Mouse (Mus musculus) forebrain, postnatal 0 days (tissue): ENCODE results near the gene Golm1. TPM values are rescaled to one million over a fixed set of nuclear protein-coding genes. Genes with fewer than 3 reads are reported as not detected.

Experiments used
- ATAC-seq: fragments of 200-750 bp; cut with Nextera tagmentation; 2 replicates; pipeline ENCODE4 v1.8.0; 2017; ENCODE audit warnings: mild to moderate bottlenecking, moderate library complexity
- DNase-seq: peaks from one replicate; pipeline ENCODE4 v3.0.0-alpha.2; 2015
- H3K27ac ChIP-seq: fragments of 300-500 bp; sonication (generic); 2 replicates; pipeline ENCODE4 v1.5.1; 2014; ENCODE audit warnings: low read depth, mild to moderate bottlenecking, antibody characterized with exemption, low read length, moderate library complexity, mixed read lengths
- H3K27me3 ChIP-seq: fragments of 300-500 bp; sonication (generic); 2 replicates; pipeline ENCODE4 v1.6.1; 2014; ENCODE audit warnings: mild to moderate bottlenecking, low read length, mixed read lengths; ENCODE audit not compliant: insufficient read depth
- H3K36me3 ChIP-seq: fragments of 300-500 bp; sonication (generic); 2 replicates; pipeline ENCODE4 v1.6.1; 2014; ENCODE audit warnings: mild to moderate bottlenecking, moderate library complexity; ENCODE audit not compliant: insufficient read depth
- H3K4me1 ChIP-seq: fragments of 300-500 bp; sonication (generic); 2 replicates; pipeline ENCODE4 v1.6.1; 2014; ENCODE audit warnings: antibody characterized with exemption; ENCODE audit not compliant: insufficient read depth
- H3K4me2 ChIP-seq: fragments of 300-500 bp; sonication (generic); 2 replicates; pipeline ENCODE4 v1.6.1; 2014; ENCODE audit warnings: low read depth, mild to moderate bottlenecking, moderate library complexity
- H3K4me3 ChIP-seq: fragments of 300-500 bp; sonication (generic); 2 replicates; pipeline ENCODE4 v1.5.1; 2014; ENCODE audit warnings: low read depth, low read length, mixed read lengths
- H3K9ac ChIP-seq: fragments of 300-500 bp; sonication (generic); 2 replicates; pipeline ENCODE4 v1.6.1; 2014; ENCODE audit warnings: mild to moderate bottlenecking
- H3K9me3 ChIP-seq: fragments of 300-500 bp; sonication (generic); 2 replicates; pipeline ENCODE4 v1.6.1; 2016; ENCODE audit warnings: low read length
- CTCF ChIP-seq: sonication (generic); IDR thresholded peaks from 2 replicates; pipeline ENCODE4 v1.5.1; 2016; ENCODE audit warnings: antibody characterized with exemption, control low read depth, low read depth
- WGBS: fragments of 180-500 bp; shearing (Covaris S2); extraction: QIAGEN DNeasy Blood & Tissue Kit; methylation state at CpG from one replicate; pipeline ENCODE4 v1.1.7; 2014; 5-methylcytosine and 5-hydroxymethylcytosine counted together
- polyA plus RNA-seq: library from polyadenylated mRNA; unstranded; fragments of >200 nt; fragmentation: Nextera tagmentation; extraction: Ambion mirVana; gene quantifications from 2 replicates; pipeline ENCODE4 v1.2.1, GENCODE M21; 2015
- total RNA-seq: library from RNA; depleted of rRNA; stranded (reverse); fragments of >200 nt; gene quantifications from 2 replicates; pipeline ENCODE4 v1.2.3, GENCODE M21; 2014

The Golm1 gene
- total and polyA plus RNA-seq, 2 experiments from 2014 or later = 18.6 to 23.2 TPM

DNA sequence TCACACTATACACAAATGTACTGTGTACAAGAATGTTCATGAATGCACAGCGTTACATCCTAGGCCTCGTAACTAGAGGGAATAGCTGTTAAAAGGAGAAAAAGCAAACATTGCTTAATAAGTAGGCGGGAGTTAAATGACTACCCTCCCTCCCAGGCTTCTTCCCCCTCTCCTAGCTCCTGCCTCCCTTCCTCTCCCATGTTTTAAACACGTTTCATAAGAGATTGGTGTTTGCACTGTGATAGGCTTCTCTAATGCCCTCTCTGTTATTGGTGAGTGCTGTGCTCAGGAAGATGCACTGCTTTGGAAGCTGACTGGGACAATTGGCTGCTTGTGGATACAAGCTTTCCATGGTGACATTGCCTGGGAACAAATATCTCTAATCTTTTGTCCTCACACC, 60.1 kb downstream of the Golm1 start:
- Histone ChIP-seq H3K4me2 (no peak overlapping the region), H3K9ac (no peak overlapping the region), H3K27ac (no peak overlapping the region), H3K4me3 (no peak overlapping the region), H3K27me3 (no peaks in the 10 kb centered on the region), H3K4me1 (no peaks in the 10 kb centered on the region), H3K9me3 (no peaks in the 10 kb centered on the region), H3K36me3 (peaks cover 58% of the 10 kb centered on the region)
- WGBS = 93% methylated on average over 4 of the region's 4 CpGs
- TF ChIP-seq CTCF = no peak
- no peak for DNase-seq
- no peak for ATAC-seq

DNA sequence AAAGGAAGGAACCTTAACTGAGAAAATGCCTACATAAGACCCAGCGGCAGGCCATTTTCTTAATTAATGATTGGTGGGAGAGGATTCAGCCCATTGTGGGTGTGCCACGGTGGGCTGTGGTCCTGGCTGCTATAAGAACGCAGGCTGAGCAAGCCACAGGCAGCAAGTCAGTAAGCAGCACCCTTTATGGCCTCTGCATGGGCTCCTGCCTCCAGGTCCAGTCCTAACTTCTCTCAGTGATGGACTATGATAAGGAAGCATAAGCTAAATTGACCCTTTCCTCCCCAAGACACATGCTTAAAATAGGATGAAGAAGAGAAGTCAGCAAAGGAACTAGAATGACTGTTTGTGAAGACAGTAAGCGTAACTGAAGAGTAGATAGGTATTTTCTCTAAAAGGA, 60.5 kb downstream of the Golm1 start:
- no peak overlapping the region for H3K4me3 ChIP-seq
- DNase-seq (no peak), ATAC-seq (no peak)
- no peaks in the 10 kb centered on the region for H3K9me3 ChIP-seq
- H3K9ac ChIP-seq = no peak overlapping the region
- no peaks in the 10 kb centered on the region for H3K4me1 ChIP-seq
- H3K27me3 ChIP-seq = no peaks in the 10 kb centered on the region
- TF ChIP-seq CTCF = no peak
- no peak overlapping the region for H3K27ac ChIP-seq
- WGBS = 90% methylated on average over 4 of the region's 4 CpGs
- H3K36me3 ChIP-seq = peaks cover 62% of the 10 kb centered on the region
- H3K4me2 ChIP-seq = no peak overlapping the region

DNA sequence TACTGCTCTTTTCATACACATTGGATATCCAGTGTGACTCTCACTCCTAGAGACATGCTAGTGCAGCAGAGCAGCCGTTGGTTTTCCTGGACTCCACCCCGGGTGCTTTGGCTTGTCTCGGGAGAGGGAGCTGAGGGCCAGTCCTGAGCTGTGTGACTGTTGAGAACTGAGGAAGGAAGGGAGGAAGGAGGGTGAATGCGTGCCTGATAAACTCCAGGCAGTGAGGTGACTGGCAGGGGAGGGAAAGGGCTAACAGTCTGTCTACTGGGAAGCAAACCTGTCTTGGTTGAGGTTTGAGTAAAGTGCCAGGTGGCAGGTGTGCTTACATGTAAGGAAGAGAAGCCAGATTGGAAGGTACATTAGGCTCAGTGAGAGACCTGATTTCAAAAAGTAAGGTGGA, 61.7 kb downstream of the Golm1 start:
- H3K4me2 ChIP-seq = no peak overlapping the region
- no peak overlapping the region for H3K9ac ChIP-seq
- H3K27me3 ChIP-seq = no peaks in the 10 kb centered on the region
- no peaks in the 10 kb centered on the region for H3K4me1 ChIP-seq
- H3K4me3 ChIP-seq = no peak overlapping the region
- DNase-seq (no peak), ATAC-seq (no peak)
- peaks cover 70% of the 10 kb centered on the region for H3K36me3 ChIP-seq
- no peak for TF ChIP-seq CTCF
- H3K27ac ChIP-seq = no peak overlapping the region
- no peaks in the 10 kb centered on the region for H3K9me3 ChIP-seq
- WGBS = 87% methylated on average over 4 of the region's 4 CpGs

DNA sequence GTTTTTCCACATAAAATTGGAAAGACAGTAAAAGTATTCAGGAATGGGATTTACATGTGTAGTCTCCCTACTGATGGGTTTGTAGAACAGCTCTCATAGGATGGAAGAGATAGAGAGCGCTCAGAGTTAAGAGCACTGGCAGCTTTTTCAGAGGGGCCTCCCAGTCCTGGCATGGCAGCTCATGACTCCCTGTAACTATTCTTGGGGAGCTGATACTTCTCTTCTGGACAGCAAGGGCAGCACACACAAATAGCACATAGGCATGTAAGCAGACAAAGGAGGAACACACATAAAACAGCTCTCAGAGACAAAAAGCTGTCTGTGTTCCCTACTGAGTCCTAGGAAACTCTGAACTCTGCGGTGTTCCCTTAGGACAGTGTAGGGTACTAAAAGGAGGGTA, 65.2 kb downstream of the Golm1 start:
- peaks cover 79% of the 10 kb centered on the region for H3K36me3 ChIP-seq
- DNase-seq (no peak), ATAC-seq (no peak)
- no peaks in the 10 kb centered on the region for H3K4me1 ChIP-seq
- no peak overlapping the region for H3K4me2 ChIP-seq
- no peak overlapping the region for H3K4me3 ChIP-seq
- no peaks in the 10 kb centered on the region for H3K9me3 ChIP-seq
- no peak overlapping the region for H3K9ac ChIP-seq
- no peaks in the 10 kb centered on the region for H3K27me3 ChIP-seq
- no peak overlapping the region for H3K27ac ChIP-seq
- no peak for TF ChIP-seq CTCF
- 100% methylated on average over 2 of the region's 2 CpGs for WGBS

DNA sequence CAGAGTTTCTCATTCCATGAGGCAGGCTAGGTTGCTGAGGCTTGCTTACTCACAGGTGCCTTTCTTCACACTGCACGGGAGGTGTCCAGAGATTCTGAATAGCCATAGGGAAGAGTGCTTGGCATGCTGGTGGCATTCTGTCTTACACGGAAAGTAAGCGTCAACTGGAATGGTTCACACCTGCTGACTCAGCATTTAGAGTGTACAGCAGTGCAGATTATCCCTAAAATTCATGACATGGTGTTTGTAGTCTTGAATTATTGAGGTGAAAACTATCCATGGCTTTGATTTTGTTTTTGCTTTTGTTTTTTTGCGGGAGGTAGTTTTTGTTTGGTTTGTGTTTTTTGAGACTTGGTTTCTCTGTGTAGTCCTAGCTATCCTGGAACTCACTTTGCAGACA, 65.7 kb downstream of the Golm1 start:
- no peaks in the 10 kb centered on the region for H3K4me1 ChIP-seq
- ATAC-seq = no peak
- no peak for DNase-seq
- H3K4me2 ChIP-seq = no peak overlapping the region
- no peak overlapping the region for H3K4me3 ChIP-seq
- no peaks in the 10 kb centered on the region for H3K9me3 ChIP-seq
- no peak overlapping the region for H3K9ac ChIP-seq
- no peaks in the 10 kb centered on the region for H3K27me3 ChIP-seq
- H3K36me3 ChIP-seq = peaks cover 79% of the 10 kb centered on the region
- no peak for TF ChIP-seq CTCF
- no peak overlapping the region for H3K27ac ChIP-seq
- 93% methylated on average over 4 of the region's 4 CpGs for WGBS

DNA sequence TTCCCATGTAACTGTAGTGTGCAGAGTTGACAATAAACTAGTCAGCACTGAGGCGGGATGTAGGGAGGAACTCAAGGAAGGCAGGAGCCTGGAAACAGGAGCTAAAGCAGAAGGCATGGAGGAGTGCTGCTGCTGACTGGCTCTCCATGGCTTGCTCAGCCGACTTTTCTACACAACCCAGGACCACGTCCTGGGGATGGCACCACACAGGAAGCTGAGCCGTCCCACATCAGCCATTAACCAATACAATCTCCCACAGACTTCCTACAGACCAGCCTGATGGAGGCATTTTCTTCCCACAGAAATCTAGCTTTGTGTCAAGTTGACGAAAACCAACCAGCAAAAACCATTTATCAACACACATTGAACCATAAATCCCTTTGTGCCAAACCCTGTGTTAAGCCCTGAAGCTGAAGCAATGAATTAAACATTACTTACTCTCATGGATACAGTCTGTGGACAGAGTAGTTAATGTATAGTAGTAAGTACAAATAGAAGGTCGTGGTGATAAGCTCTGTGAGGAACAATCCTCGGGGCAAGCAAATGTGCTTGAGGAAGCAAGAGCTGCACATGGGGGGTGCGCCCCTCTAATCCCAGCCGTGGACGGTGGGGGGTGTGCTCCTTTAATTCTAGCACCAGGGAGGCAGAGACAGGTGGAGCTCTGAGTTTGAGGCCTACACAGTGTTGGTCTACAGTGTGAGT, 70.2 kb downstream of the Golm1 start:
- H3K36me3 ChIP-seq = peaks cover 84% of the 10 kb centered on the region
- H3K27ac ChIP-seq = no peak overlapping the region
- H3K9ac ChIP-seq = no peak overlapping the region
- H3K4me1 ChIP-seq = no peaks in the 10 kb centered on the region
- DNase-seq (no peak), ATAC-seq (no peak)
- H3K27me3 ChIP-seq = no peaks in the 10 kb centered on the region
- H3K4me3 ChIP-seq = no peak overlapping the region
- H3K4me2 ChIP-seq = no peak overlapping the region
- 85% methylated on average over 10 of the region's 10 CpGs for WGBS
- H3K9me3 ChIP-seq = no peaks in the 10 kb centered on the region
- TF ChIP-seq CTCF = no peak

DNA sequence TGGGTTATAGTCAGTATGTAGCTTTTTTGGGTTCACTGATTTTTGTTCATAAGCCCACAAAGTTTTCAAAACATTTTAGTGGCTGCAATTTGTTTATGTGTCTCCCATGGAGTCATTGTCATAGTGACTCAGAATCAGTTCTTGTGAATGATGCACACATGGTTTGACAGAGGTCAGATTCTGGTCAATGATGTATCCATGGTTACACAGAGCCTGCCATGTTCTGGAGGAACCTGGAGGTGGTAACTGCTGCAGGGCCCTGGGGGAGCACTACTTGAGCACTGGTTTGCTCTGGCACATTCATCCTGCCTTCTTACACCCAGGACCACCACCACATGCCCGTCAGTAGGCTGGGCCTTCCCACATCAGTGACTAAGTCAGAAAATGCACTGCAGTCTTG, 71.1 kb downstream of the Golm1 start:
- no peak overlapping the region for H3K27ac ChIP-seq
- H3K4me3 ChIP-seq = no peak overlapping the region
- DNase-seq (no peak), ATAC-seq (no peak)
- H3K4me1 ChIP-seq = no peaks in the 10 kb centered on the region
- no peak overlapping the region for H3K4me2 ChIP-seq
- no peaks in the 10 kb centered on the region for H3K27me3 ChIP-seq
- 88% methylated on average over 1 of the region's 1 CpGs for WGBS
- no peak for TF ChIP-seq CTCF
- no peak overlapping the region for H3K9ac ChIP-seq
- H3K9me3 ChIP-seq = no peaks in the 10 kb centered on the region
- peaks cover 83% of the 10 kb centered on the region for H3K36me3 ChIP-seq
